Mouse (Mus musculus): ENCODE measurements at regions not wholly inside any gene's neighbourhood (a gene's known extent, or its start where the extent isn't known, plus 50 kb on each side); places are given as distances from the start of the nearest gene placed in this dataset.

GRCm38 (mm10) chr1:165086131-165086530, 74.4 kb downstream of the Tbx19 start:
- Histone ChIP-seq H3K27me3 (ENCODE audit: control insufficient read depth, insufficient read depth, low read length) (no peaks in the 10 kb centered on the region; the same call in 1 of the 2 replicates), H3K36me3 (ENCODE audit: control insufficient read depth, insufficient read depth, low read length) (no peaks in the 10 kb centered on the region), H3K4me1 (ENCODE audit: control insufficient read depth, insufficient read depth, insufficient read length) (no peaks in the 10 kb centered on the region), H3K4me3 (ENCODE audit: extremely low read depth, insufficient read depth, insufficient read length) (no peak overlapping the region), H3K27ac (ENCODE audit: insufficient read depth, low read length) (no peak overlapping the region)
- no peak for DNase-seq (ENCODE audit: low read depth in 1 of 2, low spot score in 2 of 2)
- 85% methylated on average over 3 of the region's 3 CpGs for WGBS
- TF ChIP-seq CTCF (IDR thresholded peaks at IDR 0.05; ENCODE audit: extremely low read depth, insufficient read depth, insufficient read length, insufficient replicate concordance), result no peak
- no peak for TF ChIP-seq POLR2A (IDR thresholded peaks at IDR 0.05; ENCODE audit: low read depth, low read length)

- no peak for DNase-seq (ENCODE audit: low read depth in 1 of 2, low spot score in 2 of 2)
- TF ChIP-seq POLR2A (IDR thresholded peaks at IDR 0.05; ENCODE audit: low read depth, low read length) (no peak), CTCF (IDR thresholded peaks at IDR 0.05; ENCODE audit: extremely low read depth, insufficient read depth, insufficient read length, insufficient replicate concordance) (no peak)
- H3K27ac ChIP-seq (ENCODE audit: insufficient read depth, low read length), result no peak overlapping the region
- no peaks in the 10 kb centered on the region for H3K36me3 ChIP-seq (ENCODE audit: control insufficient read depth, insufficient read depth, low read length)
- no peak overlapping the region for H3K4me3 ChIP-seq (ENCODE audit: extremely low read depth, insufficient read depth, insufficient read length)
- WGBS, result 39% methylated on average over 9 of the region's 9 CpGs
- H3K27me3 ChIP-seq (ENCODE audit: control insufficient read depth, insufficient read depth, low read length), result no peaks in the 10 kb centered on the region; the same call in 1 of the 2 replicates
- no peaks in the 10 kb centered on the region for H3K4me1 ChIP-seq (ENCODE audit: control insufficient read depth, insufficient read depth, insufficient read length)
Measured at GRCm38 (mm10) chr1:165084753-165085152, 75.8 kb downstream of the Tbx19 start.

- Histone ChIP-seq H3K27me3 (ENCODE audit: control insufficient read depth, insufficient read depth, low read length) (no peaks in the 10 kb centered on the region; the same call in 1 of the 2 replicates), H3K4me3 (ENCODE audit: extremely low read depth, insufficient read depth, insufficient read length) (no peak overlapping the region), H3K4me1 (ENCODE audit: control insufficient read depth, insufficient read depth, insufficient read length) (no peaks in the 10 kb centered on the region), H3K27ac (ENCODE audit: insufficient read depth, low read length) (no peak overlapping the region), H3K36me3 (ENCODE audit: control insufficient read depth, insufficient read depth, low read length) (no peaks in the 10 kb centered on the region)
- WGBS, result 90% methylated on average over 6 of the region's 6 CpGs
- no peak for DNase-seq (ENCODE audit: low read depth in 1 of 2, low spot score in 2 of 2)
- TF ChIP-seq POLR2A (IDR thresholded peaks at IDR 0.05; ENCODE audit: low read depth, low read length) (no peak), CTCF (IDR thresholded peaks at IDR 0.05; ENCODE audit: extremely low read depth, insufficient read depth, insufficient read length, insufficient replicate concordance) (no peak)
Measured at GRCm38 (mm10) chr1:165084179-165084578, 76.4 kb downstream of the Tbx19 start.

GRCm38 (mm10) chr1:165080351-165080750, 80.2 kb downstream of the Tbx19 start:
- WGBS, result 90% methylated on average over 9 of the region's 9 CpGs
- no peak for DNase-seq (ENCODE audit: low read depth in 1 of 2, low spot score in 2 of 2)
- Histone ChIP-seq H3K36me3 (ENCODE audit: control insufficient read depth, insufficient read depth, low read length) (no peaks in the 10 kb centered on the region), H3K4me3 (ENCODE audit: extremely low read depth, insufficient read depth, insufficient read length) (no peak overlapping the region), H3K27me3 (ENCODE audit: control insufficient read depth, insufficient read depth, low read length) (no peaks in the 10 kb centered on the region), H3K27ac (ENCODE audit: insufficient read depth, low read length) (no peak overlapping the region), H3K4me1 (ENCODE audit: control insufficient read depth, insufficient read depth, insufficient read length) (no peaks in the 10 kb centered on the region)
- TF ChIP-seq POLR2A (IDR thresholded peaks at IDR 0.05; ENCODE audit: low read depth, low read length), result no peak
- TF ChIP-seq CTCF (IDR thresholded peaks at IDR 0.05; ENCODE audit: extremely low read depth, insufficient read depth, insufficient read length, insufficient replicate concordance), result no peak

GRCm38 (mm10) chr1:165077313-165077712, 83.3 kb downstream of the Tbx19 start:
- Histone ChIP-seq H3K4me3 (ENCODE audit: extremely low read depth, insufficient read depth, insufficient read length) (no peak overlapping the region), H3K27ac (ENCODE audit: insufficient read depth, low read length) (no peak overlapping the region), H3K4me1 (ENCODE audit: control insufficient read depth, insufficient read depth, insufficient read length) (no peaks in the 10 kb centered on the region), H3K27me3 (ENCODE audit: control insufficient read depth, insufficient read depth, low read length) (no peaks in the 10 kb centered on the region), H3K36me3 (ENCODE audit: control insufficient read depth, insufficient read depth, low read length) (no peaks in the 10 kb centered on the region)
- TF ChIP-seq CTCF (IDR thresholded peaks at IDR 0.05; ENCODE audit: extremely low read depth, insufficient read depth, insufficient read length, insufficient replicate concordance), result no peak
- TF ChIP-seq POLR2A (IDR thresholded peaks at IDR 0.05; ENCODE audit: low read depth, low read length), result no peak
- DNase-seq (ENCODE audit: low read depth in 1 of 2, low spot score in 2 of 2), result no peak
- WGBS, result 84% methylated on average over 4 of the region's 4 CpGs

- H3K27me3 ChIP-seq (ENCODE audit: control insufficient read depth, insufficient read depth, low read length), result no peaks in the 10 kb centered on the region
- DNase-seq (ENCODE audit: low read depth in 1 of 2, low spot score in 2 of 2), result no peak
- 64% methylated on average over 5 of the region's 5 CpGs for WGBS
- H3K4me3 ChIP-seq (ENCODE audit: extremely low read depth, insufficient read depth, insufficient read length), result no peak overlapping the region
- no peak for TF ChIP-seq CTCF (IDR thresholded peaks at IDR 0.05; ENCODE audit: extremely low read depth, insufficient read depth, insufficient read length, insufficient replicate concordance)
- TF ChIP-seq POLR2A (IDR thresholded peaks at IDR 0.05; ENCODE audit: low read depth, low read length), result no peak
- H3K27ac ChIP-seq (ENCODE audit: insufficient read depth, low read length), result no peak overlapping the region
- no peaks in the 10 kb centered on the region for H3K36me3 ChIP-seq (ENCODE audit: control insufficient read depth, insufficient read depth, low read length)
- no peaks in the 10 kb centered on the region for H3K4me1 ChIP-seq (ENCODE audit: control insufficient read depth, insufficient read depth, insufficient read length)
Measured at GRCm38 (mm10) chr1:165075301-165076082, 85.1 kb downstream of the Tbx19 start.

- no peak for TF ChIP-seq CTCF (IDR thresholded peaks at IDR 0.05; ENCODE audit: extremely low read depth, insufficient read depth, insufficient read length, insufficient replicate concordance)
- no peak for TF ChIP-seq POLR2A (IDR thresholded peaks at IDR 0.05; ENCODE audit: low read depth, low read length)
- no peaks in the 10 kb centered on the region for H3K4me1 ChIP-seq (ENCODE audit: control insufficient read depth, insufficient read depth, insufficient read length)
- 70% methylated on average over 4 of the region's 4 CpGs for WGBS
- no peak overlapping the region for H3K27ac ChIP-seq (ENCODE audit: insufficient read depth, low read length)
- H3K27me3 ChIP-seq (ENCODE audit: control insufficient read depth, insufficient read depth, low read length), result no peaks in the 10 kb centered on the region
- DNase-seq (ENCODE audit: low read depth in 1 of 2, low spot score in 2 of 2), result no peak
- no peak overlapping the region for H3K4me3 ChIP-seq (ENCODE audit: extremely low read depth, insufficient read depth, insufficient read length)
- H3K36me3 ChIP-seq (ENCODE audit: control insufficient read depth, insufficient read depth, low read length), result no peaks in the 10 kb centered on the region
Measured at GRCm38 (mm10) chr1:165071831-165072491, 88.6 kb downstream of the Tbx19 start.

Data from spleen, adult 2 months (tissue).